Mouse (Mus musculus): ENCODE results near the gene Taf3.

DNA sequence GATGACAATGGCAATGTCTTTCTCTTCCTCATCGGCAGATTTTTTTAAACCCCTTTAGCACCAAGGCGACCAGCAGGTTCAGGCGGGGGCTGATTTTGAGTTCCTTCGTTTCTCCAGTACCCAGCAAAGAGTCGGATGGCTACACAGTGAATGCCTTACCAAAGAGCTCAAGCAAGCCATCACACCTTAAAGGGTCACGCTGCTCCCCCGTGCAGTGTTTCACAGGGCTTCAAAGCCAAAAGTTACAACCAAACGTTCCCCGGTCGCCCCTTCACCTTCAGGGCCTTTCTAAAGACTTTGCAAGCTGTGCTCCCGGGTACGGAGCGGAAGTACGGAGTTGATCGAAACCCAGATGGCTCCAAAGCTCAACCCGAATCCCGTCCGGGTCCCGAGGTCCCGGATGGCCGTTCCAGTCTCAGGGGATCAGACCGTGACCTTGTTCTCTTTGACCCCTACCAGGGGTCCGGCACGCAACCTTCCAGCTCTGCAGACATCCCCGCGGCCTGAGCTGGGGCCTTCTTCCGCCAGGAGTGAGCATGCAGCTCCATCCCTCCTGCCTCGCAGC lies 31.4 kb upstream of the Taf3 start:
- TF ChIP-seq ZC3H11A (IDR thresholded peaks at IDR 0.05; ENCODE audit: low read depth, low read length), result no peak
- TF ChIP-seq NELFE (IDR thresholded peaks at IDR 0.05; ENCODE audit: low read depth, low read length), result no peak
- TF ChIP-seq POLR2A (IDR thresholded peaks at IDR 0.05; ENCODE audit: low read depth, low read length), result no peak
- TF ChIP-seq ELF1 (IDR thresholded peaks at IDR 0.05; ENCODE audit: low read depth, low read length), result no peak
